Mouse (Mus musculus) embryo, embryonic 10.5 days (tissue): Measurements from ENCODE around the gene Cog3.
A peak's percentile ranks its signal among the peaks of the same experiment; 100 is the strongest.
"Not testable (repeated sequence)": the region's sequence is repeated elsewhere in the genome, so short reads cannot be mapped to it uniquely, and the experiment has no call there.

Source experiments
- DNase-seq: peaks from one replicate; pipeline ENCODE4 v3.0.0-alpha.2; 2015; ENCODE audit warnings: low spot score

Cog3 gene

DNA sequence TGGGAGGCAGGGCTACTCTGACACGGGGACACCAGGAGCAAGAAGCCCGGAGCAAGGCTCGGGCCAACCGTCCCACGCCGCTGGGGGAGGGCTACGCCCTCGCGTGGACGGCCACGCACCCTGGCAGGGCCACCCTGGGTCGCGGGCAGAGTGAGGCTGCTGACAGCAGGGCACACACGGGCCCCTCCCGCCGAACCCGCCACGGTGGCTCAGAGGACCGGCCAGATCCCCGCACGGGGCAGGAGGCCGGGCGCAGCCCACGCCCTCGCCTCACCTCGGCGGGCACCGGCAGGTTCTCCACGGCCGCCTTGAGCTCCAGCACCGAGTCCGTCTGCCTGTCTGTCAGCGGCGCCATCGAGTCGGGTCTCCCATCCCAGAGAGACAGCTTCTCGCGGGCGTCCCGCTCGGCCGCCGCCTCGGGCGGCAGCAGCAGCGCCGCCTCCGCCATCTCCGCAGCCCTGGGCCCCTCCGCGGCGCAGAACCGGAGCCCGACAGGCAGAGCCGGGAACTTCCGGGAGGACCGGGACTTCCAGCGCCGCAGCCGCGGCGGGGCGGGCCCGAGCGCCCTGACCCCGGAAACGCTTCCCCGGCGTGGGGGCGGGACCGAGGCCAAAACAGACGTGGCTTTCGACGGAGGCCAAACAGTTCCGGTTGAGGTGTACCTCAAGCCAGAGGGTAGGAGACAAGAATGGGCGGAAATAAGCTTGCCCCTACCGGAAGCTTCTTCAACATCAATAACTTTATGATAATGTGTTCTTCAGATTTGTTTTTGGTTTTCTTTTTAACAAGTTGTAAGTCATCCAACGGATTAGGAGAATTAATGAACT, at the start of gene Cog3:
Cog3 (minus strand) TSS at position 527 of the 827 bp plus-strand sequence.
- DNase-seq = peak; percentile 95

DNA sequence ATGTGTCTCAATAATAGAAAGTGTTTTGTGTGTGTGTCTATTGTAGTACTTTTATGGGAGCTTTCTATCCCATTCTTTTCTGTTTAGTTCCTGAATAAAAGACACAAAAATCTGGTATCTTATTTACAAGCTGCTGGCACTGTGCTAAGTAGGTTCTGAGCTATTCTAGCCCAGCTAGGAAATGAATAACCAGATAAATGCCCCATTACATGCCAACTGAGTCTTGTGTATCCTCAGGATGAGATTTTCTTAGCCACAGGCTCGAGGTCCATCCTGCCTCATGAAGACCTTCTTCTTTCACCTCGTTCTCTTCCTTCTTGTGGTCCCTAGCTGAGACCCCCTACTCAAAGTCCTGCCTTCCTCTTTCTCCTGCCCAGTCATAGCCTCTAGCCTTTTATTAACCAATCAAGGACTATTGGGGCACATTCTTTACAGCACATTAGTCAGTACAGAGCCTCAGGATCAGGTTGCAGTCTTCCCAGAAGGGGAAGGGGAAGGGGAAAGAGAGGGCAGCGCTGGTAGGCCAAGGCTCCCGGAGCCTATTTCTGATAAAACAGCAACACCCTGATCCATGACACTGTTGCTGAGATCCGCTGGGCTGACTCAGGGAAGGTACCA, 43.6 kb upstream of the Cog3 start:
- peak; percentile 35 for DNase-seq

DNA sequence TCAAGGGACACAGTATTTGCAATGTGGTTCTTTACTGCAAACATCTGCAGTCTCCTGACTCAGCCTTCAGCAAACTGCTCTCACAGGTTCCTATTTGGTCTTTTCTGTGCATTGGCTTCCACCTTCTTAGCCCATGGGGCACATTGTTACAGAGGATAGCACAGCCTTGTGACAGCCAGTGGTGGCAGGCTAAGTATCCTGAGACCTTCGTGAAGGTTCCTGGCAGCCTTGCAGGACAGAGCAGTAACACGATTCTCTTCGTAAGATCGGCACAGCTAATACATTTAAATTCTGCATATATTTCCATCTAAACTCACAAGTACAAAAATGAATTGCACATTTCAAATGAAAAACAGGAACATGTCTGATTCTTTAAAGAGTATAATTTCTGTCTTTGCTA, 41.6 kb upstream of the Cog3 start:
- no peak for DNase-seq

DNA sequence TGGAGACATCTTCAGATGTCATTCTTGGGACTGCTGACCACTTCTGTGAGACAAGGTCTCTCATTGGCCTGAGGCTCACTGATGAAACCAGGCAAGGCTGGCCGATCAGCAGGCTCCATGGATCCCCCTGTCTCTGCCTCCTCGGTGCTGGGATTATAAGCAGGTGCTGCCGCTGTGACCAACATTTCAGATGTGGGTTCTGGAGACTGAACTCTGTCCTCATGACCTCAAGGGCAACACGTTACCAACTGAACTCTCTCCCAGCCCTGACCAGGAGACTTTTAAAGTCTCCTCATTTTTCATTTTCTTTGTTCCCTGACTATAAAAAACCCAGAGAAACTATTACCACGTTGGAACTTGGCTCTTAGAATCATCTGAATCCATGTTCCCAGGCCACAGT, 40.4 kb upstream of the Cog3 start:
- DNase-seq = no peak

- DNase-seq = no peak
Observed at GRCm38 (mm10) chr14:75794324-75794723, 40.0 kb upstream of the Cog3 start.

GRCm38 (mm10) chr14:75793110-75793509, 38.8 kb upstream of the Cog3 start:
- no peak for DNase-seq

DNA sequence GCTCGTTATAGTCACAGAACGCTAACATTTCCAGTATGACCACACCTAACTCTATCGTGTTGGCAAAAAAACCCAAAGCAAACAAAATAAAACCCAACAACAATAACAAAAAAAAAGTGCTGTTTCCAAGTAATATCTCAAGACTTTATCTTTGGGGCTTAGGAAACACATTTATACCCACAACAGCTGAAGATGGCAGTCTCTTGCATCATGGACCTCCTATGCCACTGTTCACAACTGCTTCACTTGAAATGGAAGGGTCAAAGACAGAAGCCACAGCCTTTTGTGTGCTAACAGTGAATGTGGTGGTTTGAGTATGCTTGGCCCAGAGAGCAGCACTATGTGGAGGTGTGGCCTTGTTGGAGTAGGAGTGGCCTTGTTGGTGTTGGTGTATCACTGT, 37.1 kb upstream of the Cog3 start:
- DNase-seq = no peak

DNA sequence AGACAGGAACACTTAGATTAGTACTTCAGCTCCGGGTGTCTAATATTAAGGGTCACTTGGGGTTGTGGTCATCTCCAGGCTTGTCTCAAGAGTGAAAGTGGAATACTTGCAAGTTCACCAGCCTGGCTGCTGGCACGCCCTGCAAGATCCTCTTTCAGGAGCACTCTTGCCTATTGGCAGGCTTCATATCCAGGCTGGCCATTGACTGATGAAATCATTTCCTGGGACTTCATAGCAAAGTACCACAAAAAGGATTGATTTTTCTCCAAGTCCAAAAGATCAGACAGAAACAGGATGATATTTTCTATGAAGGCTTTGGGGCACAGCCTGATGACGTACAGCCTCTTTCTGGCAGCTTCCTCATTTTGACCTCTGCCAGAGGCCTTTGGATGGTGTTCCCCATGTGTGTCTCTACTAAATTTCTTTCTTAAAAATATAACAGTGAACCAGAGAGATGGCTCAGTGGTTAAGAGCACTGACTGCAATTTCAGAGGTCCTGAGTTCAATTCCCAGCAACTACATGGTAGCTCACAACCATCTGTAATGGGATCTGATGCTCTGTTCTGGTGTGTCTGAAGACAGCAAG, 36.2 kb upstream of the Cog3 start:
- DNase-seq = no peak

- DNase-seq = no peak
Observed at GRCm38 (mm10) chr14:75789291-75789690, 35.0 kb upstream of the Cog3 start.

GRCm38 (mm10) chr14:75787794-75788175, 33.5 kb upstream of the Cog3 start:
- no peak for DNase-seq

- peak; percentile 98 for DNase-seq
Observed at GRCm38 (mm10) chr14:75786868-75787793, 32.8 kb upstream of the Cog3 start, which contains the start of gene Slc25a30. Gene Slc25a30, minus strand, starts transcription at chr14:75787037.

DNA sequence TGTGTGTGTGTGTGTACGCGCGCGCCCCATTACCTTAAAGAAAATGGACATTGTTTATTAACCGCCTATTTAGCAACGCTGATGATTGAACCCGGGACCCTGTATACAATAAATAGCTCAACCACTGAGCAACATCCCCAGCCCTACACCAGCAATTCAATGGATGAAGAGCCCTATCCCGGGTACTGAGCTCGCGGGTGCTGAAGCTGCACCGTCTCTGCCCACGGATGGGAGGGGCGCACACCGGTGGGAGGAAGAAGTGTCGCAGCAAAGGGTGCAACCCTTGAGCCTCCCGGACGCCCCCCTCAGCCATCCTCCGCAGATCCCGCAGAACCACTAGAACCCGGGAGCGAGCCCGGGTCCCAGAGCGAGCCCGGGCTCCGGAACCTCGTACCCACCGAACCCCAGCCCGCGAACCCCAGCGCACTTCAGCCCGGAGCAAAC, 32.1 kb upstream of the Cog3 start:
- peak; percentile 68 for DNase-seq

DNA sequence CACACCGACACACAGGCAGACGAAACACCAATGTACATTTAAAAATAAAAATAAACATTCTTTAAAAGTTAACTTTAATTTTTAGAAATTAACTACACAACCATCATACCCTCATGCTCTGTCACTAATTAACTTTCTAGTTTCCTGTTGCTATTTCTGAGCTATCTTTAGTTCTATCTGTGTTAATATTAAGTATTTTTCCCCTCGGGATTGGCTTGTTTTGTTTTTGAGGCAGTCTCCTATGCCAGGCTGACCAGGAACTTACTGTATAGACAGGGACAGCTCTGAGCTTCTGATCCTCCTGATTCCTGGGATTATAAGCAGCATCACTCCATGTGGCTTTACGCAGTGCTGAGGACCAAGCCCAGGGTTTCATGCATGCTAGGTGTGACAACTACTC, 25.6 kb upstream of the Cog3 start:
- DNase-seq = no peak

DNA sequence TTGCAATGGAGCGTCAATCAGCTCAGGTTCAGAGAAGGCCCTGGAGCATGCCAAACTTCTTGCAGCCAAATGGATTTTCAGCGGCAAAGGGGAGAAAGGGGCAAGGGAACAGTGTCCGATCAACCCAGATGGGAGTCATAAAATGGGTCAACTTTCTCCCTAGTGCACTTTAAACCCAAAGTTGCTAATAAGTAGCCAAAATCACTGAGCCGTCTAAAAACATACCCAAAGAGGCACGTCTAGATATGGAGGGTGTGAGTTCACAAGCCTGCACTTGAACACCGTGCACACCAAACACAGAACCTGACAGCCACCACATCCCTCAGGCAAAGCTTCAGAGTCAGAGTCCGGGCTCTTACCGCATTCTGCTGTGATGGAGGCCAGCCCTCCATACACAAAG, 22.3 kb upstream of the Cog3 start:
- no peak for DNase-seq

DNA sequence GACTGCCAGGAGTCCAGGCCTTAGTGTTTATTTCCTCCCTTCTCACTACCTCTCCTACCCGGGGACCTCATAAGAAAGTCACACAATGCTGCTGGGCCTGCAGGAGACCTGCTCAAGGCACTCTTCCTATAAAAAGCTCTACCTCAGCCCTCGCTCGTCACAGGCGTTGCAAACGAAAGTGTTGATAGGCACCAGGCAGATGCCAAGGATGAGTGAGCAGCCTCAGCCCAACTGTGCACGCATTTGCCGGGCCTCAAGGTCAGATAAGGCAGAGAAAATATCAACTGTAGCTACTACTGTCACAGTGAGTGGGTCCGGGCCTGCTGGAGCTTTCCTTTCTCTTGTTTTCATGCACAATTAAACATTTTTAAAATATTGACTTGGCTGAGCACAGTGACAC, 19.1 kb upstream of the Cog3 start:
- no peak for DNase-seq

DNA sequence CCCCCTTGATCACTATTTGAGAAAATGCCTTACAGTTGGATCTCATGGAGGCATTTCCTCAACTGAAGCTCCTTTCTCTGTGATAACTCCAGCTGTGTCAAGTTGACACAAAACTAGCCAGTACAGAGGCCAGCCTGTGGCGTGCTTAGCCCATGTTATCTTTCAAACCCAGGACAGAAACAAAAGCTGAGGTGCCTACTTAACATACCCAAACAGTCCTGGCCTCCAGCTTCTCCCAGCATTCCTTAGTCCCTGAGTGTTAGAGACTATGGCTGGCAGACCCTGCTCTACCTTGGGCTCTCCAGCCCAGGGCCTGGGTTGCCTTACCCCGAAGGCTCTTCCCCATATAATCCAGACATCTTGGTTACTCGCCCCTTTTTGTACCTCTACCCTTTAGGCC, 18.1 kb upstream of the Cog3 start:
- not testable (repeated sequence) for DNase-seq

DNA sequence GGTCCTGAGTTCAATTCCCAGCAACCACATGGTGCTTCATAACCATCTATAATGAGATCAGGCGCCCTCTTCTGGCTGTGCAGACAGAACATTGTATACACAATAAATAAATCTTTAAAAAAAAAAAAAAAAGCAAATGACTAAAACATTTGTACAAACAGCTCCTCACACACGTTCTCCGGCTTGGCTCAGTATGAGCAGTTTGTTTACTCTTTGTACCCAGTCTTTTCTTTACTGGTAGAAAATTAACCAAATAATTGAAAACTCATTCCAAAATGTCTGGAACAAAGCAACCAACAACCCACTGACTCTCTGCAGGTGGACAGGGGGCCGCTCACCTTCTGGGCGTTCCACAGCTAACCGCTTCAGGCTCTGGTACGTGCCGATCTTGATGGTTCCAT, 16.8 kb upstream of the Cog3 start:
- DNase-seq = no peak

DNA sequence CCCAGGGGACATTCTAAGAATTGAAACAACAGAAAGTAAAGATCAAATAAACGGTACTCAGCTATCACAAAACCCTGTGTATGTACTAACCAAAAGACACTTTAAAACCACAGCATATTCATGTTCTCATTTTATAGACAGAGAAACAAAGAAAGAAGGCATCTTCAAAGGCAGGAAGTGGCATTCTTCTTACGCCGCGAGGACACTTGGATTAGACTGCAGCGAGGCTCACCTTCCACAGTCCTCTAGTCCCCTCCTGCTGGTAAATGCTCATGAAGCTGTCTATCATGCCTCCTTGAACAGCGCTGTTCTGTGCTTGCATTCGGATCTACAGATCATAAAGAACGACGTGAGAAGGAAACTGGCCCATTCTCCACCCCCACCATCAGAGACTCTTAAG, 15.0 kb upstream of the Cog3 start:
- DNase-seq = no peak

DNA sequence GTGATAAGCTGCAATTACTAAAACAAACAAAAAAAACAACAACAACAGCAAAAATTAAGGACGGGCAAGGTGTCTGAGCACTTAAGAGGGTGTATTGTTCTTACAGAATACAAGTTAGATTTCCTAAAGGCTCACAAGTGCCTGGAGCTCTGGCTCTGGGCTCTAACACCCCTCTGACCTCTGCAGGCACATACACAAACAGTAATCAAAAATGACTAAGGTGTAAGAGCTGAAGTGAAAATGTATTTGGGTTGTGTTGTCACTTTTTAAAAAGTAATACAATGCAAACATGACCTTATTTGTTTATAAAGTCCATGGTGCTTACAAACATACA, 13.9 kb upstream of the Cog3 start:
- DNase-seq = no peak

GRCm38 (mm10) chr14:75767492-75768274, 13.4 kb upstream of the Cog3 start:
- peak; percentile 94 for DNase-seq

DNA sequence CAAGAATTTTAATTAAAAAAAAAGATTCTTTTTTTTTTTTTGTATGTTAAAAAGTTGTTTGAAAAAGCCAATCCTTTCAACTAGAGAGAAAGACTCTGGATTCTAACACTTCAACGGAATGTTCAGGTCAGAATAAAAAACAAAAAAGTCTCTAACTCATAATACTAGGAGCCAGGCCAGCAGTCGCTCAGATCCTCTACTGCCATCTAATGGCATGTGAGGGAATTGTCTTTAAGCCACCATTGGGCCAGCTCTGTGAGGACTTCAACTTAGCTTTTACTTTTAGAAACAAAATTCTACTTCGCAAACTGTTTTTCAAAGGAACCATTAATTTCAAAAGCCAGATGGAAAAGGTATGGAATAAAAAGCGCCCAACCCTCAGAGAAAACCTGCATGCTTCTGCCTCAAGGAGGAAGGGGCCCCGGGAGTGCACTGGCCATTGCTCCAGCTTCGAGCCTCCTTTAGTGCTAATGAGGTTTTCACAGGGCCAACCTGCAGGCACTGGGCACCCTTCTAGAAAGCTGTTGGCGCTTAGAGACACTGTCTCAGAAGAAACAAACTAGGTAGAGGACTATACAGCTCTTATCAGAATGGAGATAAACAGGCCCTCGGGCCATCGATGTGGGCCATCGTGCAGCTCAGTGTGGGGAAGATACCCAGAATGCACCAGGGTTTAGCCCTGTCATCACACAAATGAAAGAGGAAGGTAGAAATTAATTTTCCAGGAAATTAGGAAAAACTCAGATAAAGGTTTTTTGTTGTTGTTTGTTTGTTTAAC, 6.9 kb upstream of the Cog3 start:
- DNase-seq = peak; percentile 81
